Mouse (Mus musculus): ENCODE measurements around the gene Cubn. TPM values are rescaled to one million over a fixed set of nuclear protein-coding genes. Genes with fewer than 3 reads are reported as not detected.

Cubn gene
- polyA plus RNA-seq, 1 experiment, result 0.06 TPM

- H3K4me3 ChIP-seq (ENCODE audit: extremely low read depth, insufficient read depth, insufficient read length), result no peak overlapping the region
- H3K4me1 ChIP-seq (ENCODE audit: control insufficient read depth, insufficient read depth, insufficient read length), result no peaks in the 10 kb centered on the region; the same call in 1 of the 2 replicates
- no peak overlapping the region for H3K27ac ChIP-seq (ENCODE audit: insufficient read depth, low read length)
- TF ChIP-seq CTCF (IDR thresholded peaks at IDR 0.05; ENCODE audit: extremely low read depth, insufficient read depth, insufficient read length, insufficient replicate concordance), result no peak
- no peak for TF ChIP-seq POLR2A (IDR thresholded peaks at IDR 0.05; ENCODE audit: low read depth, low read length)
- H3K27me3 ChIP-seq (ENCODE audit: control insufficient read depth, insufficient read depth, low read length), result no peaks in the 10 kb centered on the region
- DNase-seq (ENCODE audit: low read depth in 1 of 2, low spot score in 2 of 2), result no peak
- no peaks in the 10 kb centered on the region for H3K36me3 ChIP-seq (ENCODE audit: control insufficient read depth, insufficient read depth, low read length)
- WGBS, result 89% methylated on average over 8 of the region's 8 CpGs
Measured at GRCm38 (mm10) chr2:13486470-13486869, 5.1 kb downstream of the Cubn start.

- H3K4me1 ChIP-seq (ENCODE audit: control insufficient read depth, insufficient read depth, insufficient read length), result no peaks in the 10 kb centered on the region; the same call in 1 of the 2 replicates
- no peaks in the 10 kb centered on the region for H3K36me3 ChIP-seq (ENCODE audit: control insufficient read depth, insufficient read depth, low read length)
- H3K27me3 ChIP-seq (ENCODE audit: control insufficient read depth, insufficient read depth, low read length), result no peaks in the 10 kb centered on the region
- DNase-seq (ENCODE audit: low read depth in 1 of 2, low spot score in 2 of 2), result no peak
- WGBS, result 94% methylated on average over 3 of the region's 3 CpGs
- no peak overlapping the region for H3K4me3 ChIP-seq (ENCODE audit: extremely low read depth, insufficient read depth, insufficient read length)
- no peak overlapping the region for H3K27ac ChIP-seq (ENCODE audit: insufficient read depth, low read length)
- TF ChIP-seq POLR2A (IDR thresholded peaks at IDR 0.05; ENCODE audit: low read depth, low read length) (no peak), CTCF (IDR thresholded peaks at IDR 0.05; ENCODE audit: extremely low read depth, insufficient read depth, insufficient read length, insufficient replicate concordance) (no peak)
Measured at GRCm38 (mm10) chr2:13484566-13484965, 7.0 kb downstream of the Cubn start.

- Histone ChIP-seq H3K36me3 (ENCODE audit: control insufficient read depth, insufficient read depth, low read length) (no peaks in the 10 kb centered on the region), H3K4me1 (ENCODE audit: control insufficient read depth, insufficient read depth, insufficient read length) (no peaks in the 10 kb centered on the region; the same call in 1 of the 2 replicates), H3K4me3 (ENCODE audit: extremely low read depth, insufficient read depth, insufficient read length) (no peak overlapping the region), H3K27ac (ENCODE audit: insufficient read depth, low read length) (no peak overlapping the region), H3K27me3 (ENCODE audit: control insufficient read depth, insufficient read depth, low read length) (no peaks in the 10 kb centered on the region)
- DNase-seq (ENCODE audit: low read depth in 1 of 2, low spot score in 2 of 2), result no peak
- WGBS, result 95% methylated on average over 2 of the region's 2 CpGs
- TF ChIP-seq POLR2A (IDR thresholded peaks at IDR 0.05; ENCODE audit: low read depth, low read length) (no peak), CTCF (IDR thresholded peaks at IDR 0.05; ENCODE audit: extremely low read depth, insufficient read depth, insufficient read length, insufficient replicate concordance) (no peak)
Measured at GRCm38 (mm10) chr2:13480744-13481143, 10.9 kb downstream of the Cubn start.

GRCm38 (mm10) chr2:13479165-13479564, 12.4 kb downstream of the Cubn start:
- H3K27ac ChIP-seq (ENCODE audit: insufficient read depth, low read length), result no peak overlapping the region
- no peak for DNase-seq (ENCODE audit: low read depth in 1 of 2, low spot score in 2 of 2)
- 91% methylated on average over 7 of the region's 7 CpGs for WGBS
- H3K27me3 ChIP-seq (ENCODE audit: control insufficient read depth, insufficient read depth, low read length), result no peaks in the 10 kb centered on the region
- no peak overlapping the region for H3K4me3 ChIP-seq (ENCODE audit: extremely low read depth, insufficient read depth, insufficient read length)
- H3K36me3 ChIP-seq (ENCODE audit: control insufficient read depth, insufficient read depth, low read length), result no peaks in the 10 kb centered on the region
- H3K4me1 ChIP-seq (ENCODE audit: control insufficient read depth, insufficient read depth, insufficient read length), result no peaks in the 10 kb centered on the region; the same call in 1 of the 2 replicates
- TF ChIP-seq CTCF (IDR thresholded peaks at IDR 0.05; ENCODE audit: extremely low read depth, insufficient read depth, insufficient read length, insufficient replicate concordance) (no peak), POLR2A (IDR thresholded peaks at IDR 0.05; ENCODE audit: low read depth, low read length) (no peak)

- H3K36me3 ChIP-seq (ENCODE audit: control insufficient read depth, insufficient read depth, low read length), result no peaks in the 10 kb centered on the region
- H3K4me1 ChIP-seq (ENCODE audit: control insufficient read depth, insufficient read depth, insufficient read length), result no peaks in the 10 kb centered on the region
- no peak for DNase-seq (ENCODE audit: low read depth in 1 of 2, low spot score in 2 of 2)
- no peaks in the 10 kb centered on the region for H3K27me3 ChIP-seq (ENCODE audit: control insufficient read depth, insufficient read depth, low read length)
- no peak for TF ChIP-seq POLR2A (IDR thresholded peaks at IDR 0.05; ENCODE audit: low read depth, low read length)
- TF ChIP-seq CTCF (IDR thresholded peaks at IDR 0.05; ENCODE audit: extremely low read depth, insufficient read depth, insufficient read length, insufficient replicate concordance), result no peak
- no peak overlapping the region for H3K27ac ChIP-seq (ENCODE audit: insufficient read depth, low read length)
- H3K4me3 ChIP-seq (ENCODE audit: extremely low read depth, insufficient read depth, insufficient read length), result no peak overlapping the region
- 88% methylated on average over 3 of the region's 3 CpGs for WGBS
Measured at GRCm38 (mm10) chr2:13470108-13470507, 21.5 kb downstream of the Cubn start.

- Histone ChIP-seq H3K4me3 (ENCODE audit: extremely low read depth, insufficient read depth, insufficient read length) (no peak overlapping the region), H3K4me1 (ENCODE audit: control insufficient read depth, insufficient read depth, insufficient read length) (no peaks in the 10 kb centered on the region), H3K36me3 (ENCODE audit: control insufficient read depth, insufficient read depth, low read length) (no peaks in the 10 kb centered on the region), H3K27ac (ENCODE audit: insufficient read depth, low read length) (no peak overlapping the region), H3K27me3 (ENCODE audit: control insufficient read depth, insufficient read depth, low read length) (no peaks in the 10 kb centered on the region)
- 90% methylated on average over 4 of the region's 4 CpGs for WGBS
- TF ChIP-seq POLR2A (IDR thresholded peaks at IDR 0.05; ENCODE audit: low read depth, low read length) (no peak), CTCF (IDR thresholded peaks at IDR 0.05; ENCODE audit: extremely low read depth, insufficient read depth, insufficient read length, insufficient replicate concordance) (no peak)
- DNase-seq (ENCODE audit: low read depth in 1 of 2, low spot score in 2 of 2), result no peak
Measured at GRCm38 (mm10) chr2:13469641-13470040, 22.0 kb downstream of the Cubn start.

GRCm38 (mm10) chr2:13466685-13467084, 24.9 kb downstream of the Cubn start:
- H3K36me3 ChIP-seq (ENCODE audit: control insufficient read depth, insufficient read depth, low read length), result no peaks in the 10 kb centered on the region
- no peak overlapping the region for H3K27ac ChIP-seq (ENCODE audit: insufficient read depth, low read length)
- 87% methylated on average over 3 of the region's 3 CpGs for WGBS
- H3K4me1 ChIP-seq (ENCODE audit: control insufficient read depth, insufficient read depth, insufficient read length), result no peaks in the 10 kb centered on the region
- TF ChIP-seq POLR2A (IDR thresholded peaks at IDR 0.05; ENCODE audit: low read depth, low read length) (no peak), CTCF (IDR thresholded peaks at IDR 0.05; ENCODE audit: extremely low read depth, insufficient read depth, insufficient read length, insufficient replicate concordance) (no peak)
- H3K4me3 ChIP-seq (ENCODE audit: extremely low read depth, insufficient read depth, insufficient read length), result no peak overlapping the region
- no peak for DNase-seq (ENCODE audit: low read depth in 1 of 2, low spot score in 2 of 2)
- H3K27me3 ChIP-seq (ENCODE audit: control insufficient read depth, insufficient read depth, low read length), result no peaks in the 10 kb centered on the region

All from spleen, adult 2 months (tissue).